Mouse (Mus musculus): ENCODE data around the gene Kcnn1. TPM values are rescaled to one million over a fixed set of nuclear protein-coding genes. Genes with fewer than 3 reads are reported as not detected.

The Kcnn1 gene
- polyA plus RNA-seq (2012; rRNA removed), result 7.1 and 9.1 TPM in 2 replicates

DNA sequence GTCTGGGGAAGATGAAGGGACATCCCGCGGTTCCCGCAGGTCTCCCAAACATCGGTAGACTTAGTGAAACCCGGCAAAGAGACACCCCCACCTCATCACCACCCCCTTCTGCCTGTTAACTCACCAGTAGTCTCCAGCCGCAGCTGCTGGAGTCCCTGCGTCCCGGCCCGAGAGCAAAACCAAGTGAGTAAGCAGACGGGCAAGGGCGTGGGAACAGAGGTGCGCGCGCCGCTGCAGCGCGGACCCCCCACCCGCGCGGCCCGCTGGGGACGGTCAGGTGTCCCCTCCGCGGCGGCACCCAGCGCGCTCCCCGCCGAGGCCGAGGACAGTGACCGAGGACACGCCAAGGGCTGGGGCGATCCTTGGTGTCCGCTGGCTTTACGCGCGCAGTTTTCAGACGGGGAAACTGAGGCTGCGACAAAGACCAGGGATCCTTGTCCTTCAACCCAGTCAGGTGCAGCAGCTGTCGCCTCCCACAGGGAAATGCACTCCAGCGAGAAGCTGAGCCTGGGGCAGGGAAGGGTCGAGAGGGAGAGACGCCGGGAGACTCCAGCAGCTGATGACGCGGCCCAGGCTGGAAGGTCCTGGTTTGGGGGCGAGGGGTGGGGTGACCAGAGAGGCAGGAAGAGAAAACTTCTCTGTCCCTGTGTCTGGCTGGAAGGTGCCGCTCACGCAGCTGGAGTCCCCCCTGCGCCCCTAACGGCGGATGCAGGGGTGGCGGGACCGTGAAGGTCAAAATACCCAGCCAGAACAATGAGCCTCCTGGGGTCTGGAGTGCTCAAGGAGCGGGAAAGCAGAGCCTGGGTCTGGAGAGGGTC lies at the start of gene Kcnn1:
Gene Kcnn1, minus strand, starts transcription at position 435 of the 818 bp plus-strand sequence.

DNA sequence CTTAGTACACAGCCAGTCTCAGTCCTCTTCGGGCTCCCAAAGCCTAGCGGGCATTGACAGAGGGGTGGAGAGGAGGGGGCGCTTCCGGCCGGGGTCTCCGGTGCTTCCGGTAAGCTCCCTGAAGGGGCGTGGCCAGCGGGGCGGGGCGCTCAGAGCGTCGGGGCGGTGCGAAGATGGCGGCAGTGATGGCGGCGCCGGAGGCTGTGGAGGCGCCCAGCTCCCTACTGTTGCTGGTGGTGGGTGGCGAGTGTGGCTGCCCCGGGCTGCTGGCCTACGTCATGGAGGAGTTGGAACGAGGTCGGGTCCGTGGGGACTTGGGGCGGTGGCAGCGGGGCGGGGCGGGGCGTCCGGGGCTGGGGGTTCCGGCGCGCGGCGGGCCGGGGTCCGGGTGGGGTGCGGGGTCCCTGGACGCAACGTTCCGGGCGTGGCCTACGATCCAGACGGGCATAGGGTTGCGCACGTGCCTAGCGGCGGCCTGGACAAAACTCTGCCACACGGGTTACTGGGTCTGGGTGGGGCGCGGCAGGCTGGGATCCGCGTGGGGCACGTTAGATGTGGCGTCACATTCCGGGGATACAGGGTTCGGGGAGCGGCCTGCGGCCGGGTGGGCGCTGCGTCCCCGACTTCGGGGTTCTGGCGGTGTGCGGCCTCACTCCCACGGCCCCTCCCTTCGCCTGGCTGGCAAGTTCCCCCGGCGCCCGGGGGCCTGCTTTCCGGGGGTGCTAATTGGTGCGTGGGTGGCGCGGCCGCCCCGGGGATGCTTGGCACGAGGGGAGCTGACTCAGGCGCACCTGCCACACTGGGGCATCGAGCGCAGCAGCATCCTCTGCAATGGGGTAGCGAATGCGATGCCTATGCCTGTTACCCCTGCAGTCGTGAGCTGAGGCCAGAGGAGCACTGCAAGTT lies 43.0 kb upstream of the Kcnn1 start, which contains the start of gene Map1s:
Gene Map1s, plus strand, starts transcription at position 102 of the 906 bp plus-strand sequence.

DNA sequence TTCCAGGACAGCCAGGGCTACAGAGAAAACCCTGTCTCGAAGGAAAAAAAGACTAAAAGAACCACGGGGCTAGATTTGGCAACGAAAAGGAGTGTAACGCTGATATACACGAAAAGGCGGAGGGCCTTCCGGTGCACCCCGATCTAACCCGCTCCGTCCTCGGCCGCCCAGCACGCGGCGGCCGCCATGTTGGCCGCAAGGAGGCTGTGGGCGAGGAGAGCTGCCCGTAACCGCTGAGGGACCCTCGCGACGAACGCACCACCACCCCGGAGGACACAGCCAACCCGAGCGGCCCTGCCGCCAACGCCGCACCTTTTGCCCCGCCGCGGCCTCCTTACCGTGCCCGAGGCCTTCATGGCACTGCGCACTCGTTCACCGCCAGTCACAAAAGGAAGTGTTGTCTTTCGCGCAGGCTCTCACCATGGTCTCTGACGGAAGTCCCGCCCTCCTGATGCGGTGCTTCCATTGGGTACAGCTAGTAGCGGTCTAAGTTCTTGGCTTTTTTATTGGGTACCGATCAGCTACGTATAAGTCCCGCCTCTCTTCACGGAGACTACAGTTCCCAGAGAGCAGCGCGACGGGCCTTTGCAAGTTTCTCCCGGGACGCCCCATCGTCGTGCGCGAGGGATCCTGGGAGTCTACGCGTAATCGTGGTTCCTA lies 34.1 kb upstream of the Kcnn1 start, which contains the start of gene Rpl18a:
Gene Rpl18a, minus strand, starts transcription at position 392 of the 660 bp plus-strand sequence.

DNA sequence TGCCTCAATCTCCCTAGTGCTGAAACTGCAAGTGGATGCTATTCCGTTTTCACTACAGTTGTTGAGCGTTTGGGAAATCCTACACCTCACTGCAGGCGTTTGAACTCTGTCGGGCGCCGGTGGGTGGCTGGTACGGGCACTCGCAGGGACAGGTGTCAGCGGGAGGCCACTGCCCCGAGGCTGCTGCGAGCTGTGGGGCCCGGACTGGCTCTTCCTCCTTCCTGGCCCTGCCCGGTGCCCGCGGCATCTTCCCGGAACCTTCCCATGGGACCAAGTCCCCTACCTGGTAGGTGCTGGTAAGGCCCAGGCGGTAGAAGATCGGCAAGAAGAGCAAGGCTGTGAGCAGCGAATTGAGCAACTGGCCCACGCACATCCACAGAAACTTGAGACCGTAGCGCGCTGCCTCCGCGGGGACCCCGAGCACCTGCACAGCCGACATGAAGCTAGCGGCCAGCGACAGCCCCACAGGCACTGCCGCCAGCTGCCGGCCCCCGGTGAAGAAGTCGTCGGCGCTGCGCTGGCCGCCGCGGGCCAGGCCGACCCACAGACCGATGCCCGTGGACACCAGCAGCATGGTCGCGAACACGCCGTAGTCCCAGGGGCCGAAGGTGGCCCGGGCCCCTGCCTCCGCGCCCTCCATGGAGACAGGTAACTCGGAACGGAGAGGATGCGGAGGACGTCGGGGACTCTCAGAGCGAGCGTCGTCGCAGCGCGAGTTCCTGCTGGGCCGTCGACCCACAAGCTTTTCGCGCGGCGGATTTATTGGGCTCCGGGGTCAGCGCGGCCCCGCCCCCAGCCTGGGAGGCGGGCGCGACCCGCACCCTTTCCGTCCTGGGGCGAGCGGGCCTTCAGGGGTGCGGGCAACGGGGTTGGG lies 29.2 kb upstream of the Kcnn1 start, which contains the start of gene Slc5a5:
Gene Slc5a5, minus strand, starts transcription at position 736 of the 874 bp plus-strand sequence.

DNA sequence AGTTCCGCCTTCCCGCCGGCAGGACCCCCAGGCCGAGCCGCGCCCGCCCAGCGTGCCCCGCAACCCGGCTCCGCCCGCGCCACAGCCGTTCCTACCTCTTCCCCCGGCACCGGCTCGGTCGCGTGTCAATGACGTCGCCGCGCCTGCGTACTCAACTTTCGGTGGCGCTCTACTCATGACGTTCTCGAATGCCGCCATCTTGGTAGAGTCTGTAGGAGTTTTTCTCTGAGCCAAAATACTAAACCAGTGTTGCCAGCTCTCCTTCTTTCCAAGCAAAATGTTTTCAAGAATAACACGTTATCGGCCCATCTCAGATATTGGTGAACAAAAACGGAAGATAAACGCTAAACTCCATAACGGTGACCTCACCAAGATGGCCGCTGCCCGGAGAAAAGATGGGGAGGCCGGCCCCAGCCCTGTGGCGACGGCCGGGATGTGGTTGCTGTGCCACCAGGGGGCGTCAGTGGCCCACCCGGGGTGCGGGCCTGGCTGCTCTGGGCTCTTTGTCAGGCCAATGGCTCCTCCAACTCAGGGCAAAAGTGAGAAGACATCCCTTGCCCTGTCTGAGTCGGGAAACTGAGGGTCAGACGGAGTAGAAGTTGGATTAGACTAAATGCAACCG lies 10.4 kb upstream of the Kcnn1 start, which contains the start of gene Ccdc124:
Gene Ccdc124, minus strand, starts transcription at position 572 of the 622 bp plus-strand sequence.

DNA sequence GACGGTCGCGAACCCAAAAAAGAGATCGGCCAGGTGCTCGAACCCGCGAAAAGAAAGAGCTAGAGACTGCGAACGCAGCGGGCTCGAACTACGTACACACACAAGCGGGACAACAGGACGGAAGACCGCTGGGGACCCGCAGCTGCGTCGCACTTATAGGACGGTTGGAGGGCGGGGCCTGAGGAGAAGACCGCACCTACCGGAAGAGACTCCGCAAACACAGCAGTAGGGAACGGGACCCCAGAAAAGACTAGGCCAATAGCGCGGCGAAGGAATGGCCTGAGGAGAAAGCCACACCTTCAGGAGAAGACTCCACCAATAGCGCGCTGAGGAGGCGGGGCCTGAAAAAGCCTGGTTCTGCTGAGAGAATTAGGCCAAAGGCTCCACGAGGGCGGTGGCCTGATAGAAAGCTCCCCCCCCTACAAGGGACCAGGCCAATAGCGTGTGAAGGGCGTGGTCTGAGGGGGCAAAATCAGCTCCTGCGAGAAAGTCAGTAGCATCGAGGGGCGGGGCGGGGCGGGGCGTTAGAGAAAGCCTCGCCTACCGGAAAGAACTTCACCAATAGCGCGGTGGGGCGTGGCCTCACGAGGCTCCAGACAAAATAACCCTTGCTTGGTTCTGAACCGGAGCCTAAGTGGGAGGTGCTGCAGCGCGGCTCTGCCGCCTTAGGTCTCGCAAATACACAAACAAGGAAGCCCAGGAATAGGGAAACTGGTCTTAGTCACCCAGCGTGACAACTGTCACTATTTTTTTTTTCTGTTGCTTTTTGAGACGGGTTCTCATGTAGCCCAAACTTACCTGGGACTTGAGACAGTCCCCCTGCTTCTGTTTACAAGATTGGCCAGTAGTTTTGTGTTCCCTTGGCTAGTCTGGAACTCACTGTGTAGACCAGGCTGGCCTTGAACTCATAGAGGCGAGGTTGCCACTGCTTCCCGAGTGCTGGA lies 23.4 kb downstream of the Kcnn1 start, which contains the start of gene Arrdc2:
Gene Arrdc2, minus strand, starts transcription at position 313 of the 944 bp plus-strand sequence.

DNA sequence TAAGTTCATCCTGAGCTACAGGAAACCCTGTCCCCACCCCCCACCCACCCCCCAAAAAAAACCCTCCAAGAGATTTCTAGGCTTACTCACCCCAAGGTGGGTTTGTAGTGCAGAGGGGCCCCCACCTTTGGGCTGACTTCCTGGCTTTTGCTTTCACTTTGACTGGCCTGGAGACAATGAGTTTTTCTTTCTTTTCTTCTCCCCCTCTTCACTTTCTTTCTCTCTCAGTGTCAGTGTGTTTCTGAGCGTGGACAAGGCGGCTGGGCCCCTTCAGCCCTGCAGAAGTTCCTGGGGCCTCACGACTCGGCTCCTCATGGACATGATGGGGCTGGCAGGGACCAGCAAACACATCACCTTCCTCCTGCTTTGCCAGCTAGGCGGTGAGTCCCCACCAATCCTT lies 54.8 kb downstream of the Kcnn1 start, which contains the start of gene Il12rb1:
Gene Il12rb1, plus strand, starts transcription at position 211 of the 400 bp plus-strand sequence.

DNA sequence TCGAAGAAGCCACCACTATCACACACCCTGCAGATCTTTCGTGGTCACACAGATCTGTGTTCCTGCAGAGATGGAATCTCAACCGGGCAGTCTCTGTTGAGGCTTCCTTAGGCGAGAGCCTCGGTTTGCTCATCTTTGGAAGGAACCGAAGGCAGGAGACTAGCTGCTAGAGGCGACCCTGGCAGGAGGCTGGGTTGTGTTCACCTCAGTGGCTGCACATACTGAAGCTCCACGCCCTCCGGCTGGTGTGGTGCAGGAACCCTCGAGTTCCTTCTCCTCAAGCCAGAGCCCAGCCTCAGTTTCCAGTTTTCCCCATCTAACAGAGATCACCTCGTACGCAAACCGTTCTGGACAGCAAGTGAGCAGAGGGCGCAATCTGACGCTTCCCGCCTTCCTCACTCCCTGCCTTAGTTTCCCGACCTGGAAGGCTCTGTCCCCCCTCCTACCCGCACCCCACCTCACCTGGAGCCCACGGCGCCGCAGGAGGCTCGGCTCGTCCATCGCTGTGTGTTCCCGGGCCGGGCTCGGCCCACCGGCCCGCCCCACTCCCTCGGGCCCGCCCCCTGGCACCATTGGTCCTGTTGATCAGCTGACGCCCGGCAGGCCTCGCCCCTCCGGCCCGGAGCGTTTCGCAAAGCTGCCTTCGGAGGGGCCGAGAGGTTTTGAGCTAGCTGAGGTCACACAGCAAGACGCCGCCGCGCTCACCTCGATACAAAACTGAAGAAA lies 58.4 kb downstream of the Kcnn1 start, which contains the start of gene Mast3:
Gene Mast3, minus strand, starts transcription at position 574 of the 726 bp plus-strand sequence.

Other genes with a start within 250 kb of the Kcnn1 start
- 11.0 and 12.7 TPM in 2 replicates for gene Lrrc25, start 247.1 kb downstream of the Kcnn1 start, polyA plus RNA-seq (2012; rRNA removed)
- gene Gdf15, start 230.8 kb downstream of the Kcnn1 start, polyA plus RNA-seq (2012; rRNA removed), result 11.8 and 16.3 TPM in 2 replicates
- gene Pgpep1, start 202.9 kb downstream of the Kcnn1 start, polyA plus RNA-seq (2012; rRNA removed), result 100 and 112 TPM in 2 replicates
- 179 and 190 TPM in 2 replicates for gene Lsm4, start 190.0 kb downstream of the Kcnn1 start, polyA plus RNA-seq (2012; rRNA removed)
- 689 and 1,003 TPM in 2 replicates for gene Jund, start 164.3 kb downstream of the Kcnn1 start, polyA plus RNA-seq (2012; rRNA removed)
- 0.03 TPM in 2 replicates for gene Iqcn, start 159.8 kb downstream of the Kcnn1 start, polyA plus RNA-seq (2012; rRNA removed)
- gene Gm3336, start 144.7 kb downstream of the Kcnn1 start, polyA plus RNA-seq (2012; rRNA removed), result 0.60 and 0.89 TPM in 2 replicates
- gene Pde4c, start 139.5 kb downstream of the Kcnn1 start, polyA plus RNA-seq (2012; rRNA removed), result 3.5 and 6.5 TPM in 2 replicates
- gene Rab3a, start 108.6 kb downstream of the Kcnn1 start, polyA plus RNA-seq (2012; rRNA removed), result 50.0 and 67.9 TPM in 2 replicates
- 210 and 274 TPM in 2 replicates for gene Mpv17l2, start 102.3 kb downstream of the Kcnn1 start, polyA plus RNA-seq (2012; rRNA removed)
- 322 and 352 TPM in 2 replicates for gene Pik3r2, start 86.5 kb downstream of the Kcnn1 start, polyA plus RNA-seq (2012; rRNA removed)
- gene Mast3, start 58.2 kb downstream of the Kcnn1 start, polyA plus RNA-seq (2012; rRNA removed), result 111 and 132 TPM in 2 replicates
- 1.1 and 1.5 TPM in 2 replicates for gene Il12rb1, start 54.8 kb downstream of the Kcnn1 start, polyA plus RNA-seq (2012; rRNA removed)
- gene Arrdc2, start 23.5 kb downstream of the Kcnn1 start, polyA plus RNA-seq (2012; rRNA removed), result 97.4 and 114 TPM in 2 replicates
- gene Ccdc124, start 10.7 kb upstream of the Kcnn1 start, polyA plus RNA-seq (2012; rRNA removed), result 65.2 and 65.7 TPM in 2 replicates
- gene Slc5a5, start 29.5 kb upstream of the Kcnn1 start, polyA plus RNA-seq (2012; rRNA removed), result 0.64 and 0.89 TPM in 2 replicates
- 10,537 and 11,448 TPM in 2 replicates for gene Rpl18a, start 34.2 kb upstream of the Kcnn1 start, polyA plus RNA-seq (2012; rRNA removed)
- gene Map1s, start 42.7 kb upstream of the Kcnn1 start, polyA plus RNA-seq (2012; rRNA removed), result 125 and 138 TPM in 2 replicates

Data from ovary, adult 2 months (tissue).